Mouse (Mus musculus): ENCODE results near the gene Il16. TPM values are rescaled to one million over a fixed set of nuclear protein-coding genes. Genes with fewer than 3 reads are reported as not detected.

Il16 gene
- polyA plus RNA-seq, 1 experiment from 2014 or later, result 0.76 TPM

- Histone ChIP-seq H3K4me3 (no peak overlapping the region), H3K4me1 (peaks cover 19% of the 10 kb centered on the region), H3K27ac (no peak overlapping the region), H3K9me3 (no peaks in the 10 kb centered on the region), H3K27me3 (ENCODE audit: poor library complexity, severe bottlenecking) (no peaks in the 10 kb centered on the region), H3K36me3 (replicated peaks) (no peaks in the 10 kb centered on the region)
- WGBS, result 80% methylated on average over 9 of the region's 9 CpGs
- DNase-seq (ENCODE audit: extremely low spot score, low spot score), result no peak
Observed at GRCm38 (mm10) chr7:83745065-83745412, 487 bp downstream of the Il16 start.

- Histone ChIP-seq H3K36me3 (replicated peaks) (no peaks in the 10 kb centered on the region), H3K9me3 (no peaks in the 10 kb centered on the region), H3K4me1 (peaks cover 25% of the 10 kb centered on the region), H3K27me3 (ENCODE audit: poor library complexity, severe bottlenecking) (no peaks in the 10 kb centered on the region), H3K27ac (no peak overlapping the region), H3K4me3 (no peak overlapping the region)
- DNase-seq (ENCODE audit: extremely low spot score, low spot score), result no peak
- 87% methylated on average over 4 of the region's 4 CpGs for whole genome bisulfite sequencing
Observed at GRCm38 (mm10) chr7:83744250-83744649, 1.3 kb downstream of the Il16 start.

- H3K27ac ChIP-seq, result no peak overlapping the region
- no peaks in the 10 kb centered on the region for H3K9me3 ChIP-seq
- peaks cover 25% of the 10 kb centered on the region for H3K4me1 ChIP-seq
- WGBS, result 74% methylated on average over 3 of the region's 3 CpGs
- no peak overlapping the region for H3K4me3 ChIP-seq
- no peak for DNase-seq (ENCODE audit: extremely low spot score, low spot score)
- H3K36me3 ChIP-seq (replicated peaks), result no peaks in the 10 kb centered on the region
- no peaks in the 10 kb centered on the region for H3K27me3 ChIP-seq (ENCODE audit: poor library complexity, severe bottlenecking)
Observed at GRCm38 (mm10) chr7:83742690-83743089, 2.8 kb downstream of the Il16 start.

- H3K4me3 ChIP-seq, result no peak overlapping the region
- DNase-seq (ENCODE audit: extremely low spot score, low spot score), result no peak
- H3K36me3 ChIP-seq (replicated peaks), result no peaks in the 10 kb centered on the region
- H3K27ac ChIP-seq, result no peak overlapping the region
- H3K4me1 ChIP-seq, result peaks cover 25% of the 10 kb centered on the region
- no peaks in the 10 kb centered on the region for H3K27me3 ChIP-seq (ENCODE audit: poor library complexity, severe bottlenecking)
- H3K9me3 ChIP-seq, result no peaks in the 10 kb centered on the region
- 73% methylated on average over 2 of the region's 2 CpGs for WGBS
Observed at GRCm38 (mm10) chr7:83742026-83742425, 3.5 kb downstream of the Il16 start.

GRCm38 (mm10) chr7:83739680-83740310, 5.7 kb downstream of the Il16 start:
- WGBS, result 53% methylated on average over 7 of the region's 7 CpGs
- DNase-seq (ENCODE audit: extremely low spot score, low spot score), result no peak
- Histone ChIP-seq H3K4me1 (peaks cover 13% of the 10 kb centered on the region), H3K27ac (0 out of 2 replicates have a peak overlapping the region, but pooled peaks have one; percentile 26), H3K9me3 (no peaks in the 10 kb centered on the region), H3K36me3 (replicated peaks) (no peaks in the 10 kb centered on the region), H3K4me3 (no peak overlapping the region), H3K27me3 (ENCODE audit: poor library complexity, severe bottlenecking) (no peaks in the 10 kb centered on the region)

GRCm38 (mm10) chr7:83738623-83739462, 6.7 kb downstream of the Il16 start:
- no peak for DNase-seq (ENCODE audit: extremely low spot score, low spot score)
- WGBS, result 78% methylated on average over 10 of the region's 10 CpGs
- H3K36me3 ChIP-seq (replicated peaks), result no peaks in the 10 kb centered on the region
- peaks cover 13% of the 10 kb centered on the region for H3K4me1 ChIP-seq
- H3K4me3 ChIP-seq, result no peak overlapping the region
- no peaks in the 10 kb centered on the region for H3K27me3 ChIP-seq (ENCODE audit: poor library complexity, severe bottlenecking)
- H3K9me3 ChIP-seq, result no peaks in the 10 kb centered on the region
- no peak overlapping the region for H3K27ac ChIP-seq

GRCm38 (mm10) chr7:83737914-83738490, 7.5 kb downstream of the Il16 start:
- peaks cover 13% of the 10 kb centered on the region for H3K4me1 ChIP-seq
- no peaks in the 10 kb centered on the region for H3K27me3 ChIP-seq (ENCODE audit: poor library complexity, severe bottlenecking)
- no peaks in the 10 kb centered on the region for H3K36me3 ChIP-seq (replicated peaks)
- no peaks in the 10 kb centered on the region for H3K9me3 ChIP-seq
- no peak for DNase-seq (ENCODE audit: extremely low spot score, low spot score)
- 81% methylated on average over 6 of the region's 6 CpGs for WGBS
- H3K4me3 ChIP-seq, result no peak overlapping the region
- H3K27ac ChIP-seq, result no peak overlapping the region

GRCm38 (mm10) chr7:83736341-83737115, 9.0 kb downstream of the Il16 start:
- Histone ChIP-seq H3K27me3 (ENCODE audit: poor library complexity, severe bottlenecking) (no peaks in the 10 kb centered on the region), H3K4me1 (peaks cover 13% of the 10 kb centered on the region), H3K9me3 (no peaks in the 10 kb centered on the region), H3K27ac (no peak overlapping the region), H3K4me3 (no peak overlapping the region), H3K36me3 (replicated peaks) (no peaks in the 10 kb centered on the region)
- 86% methylated on average over 6 of the region's 6 CpGs for WGBS
- DNase-seq (ENCODE audit: extremely low spot score, low spot score), result no peak

- Histone ChIP-seq H3K27me3 (ENCODE audit: poor library complexity, severe bottlenecking) (no peaks in the 10 kb centered on the region), H3K4me3 (no peak overlapping the region), H3K4me1 (peaks cover 13% of the 10 kb centered on the region), H3K9me3 (no peaks in the 10 kb centered on the region), H3K27ac (no peak overlapping the region), H3K36me3 (replicated peaks) (no peaks in the 10 kb centered on the region)
- no peak for DNase-seq (ENCODE audit: extremely low spot score, low spot score)
- WGBS, result 86% methylated on average over 7 of the region's 7 CpGs
Observed at GRCm38 (mm10) chr7:83735108-83735781, 10.3 kb downstream of the Il16 start.

- Histone ChIP-seq H3K9me3 (no peaks in the 10 kb centered on the region), H3K27ac (no peak overlapping the region), H3K4me3 (no peak overlapping the region), H3K36me3 (replicated peaks) (no peaks in the 10 kb centered on the region), H3K4me1 (peaks cover 8% of the 10 kb centered on the region), H3K27me3 (ENCODE audit: poor library complexity, severe bottlenecking) (no peaks in the 10 kb centered on the region)
- 66% methylated on average over 6 of the region's 6 CpGs for WGBS
- DNase-seq (ENCODE audit: extremely low spot score, low spot score), result no peak
Observed at GRCm38 (mm10) chr7:83734671-83735082, 10.8 kb downstream of the Il16 start.

- 92% methylated on average over 3 of the region's 3 CpGs for WGBS
- no peak overlapping the region for H3K4me3 ChIP-seq
- no peaks in the 10 kb centered on the region for H3K36me3 ChIP-seq (replicated peaks)
- H3K27ac ChIP-seq, result no peak overlapping the region
- no peaks in the 10 kb centered on the region for H3K27me3 ChIP-seq (ENCODE audit: poor library complexity, severe bottlenecking)
- no peak for DNase-seq (ENCODE audit: extremely low spot score, low spot score)
- peaks cover 6% of the 10 kb centered on the region for H3K4me1 ChIP-seq
- H3K9me3 ChIP-seq, result no peaks in the 10 kb centered on the region
Observed at GRCm38 (mm10) chr7:83734246-83734645, 11.3 kb downstream of the Il16 start.

GRCm38 (mm10) chr7:83732781-83733180, 12.7 kb downstream of the Il16 start:
- H3K36me3 ChIP-seq (replicated peaks), result no peaks in the 10 kb centered on the region
- H3K4me3 ChIP-seq, result no peak overlapping the region
- no peak for DNase-seq (ENCODE audit: extremely low spot score, low spot score)
- 91% methylated on average over 3 of the region's 3 CpGs for WGBS
- no peaks in the 10 kb centered on the region for H3K9me3 ChIP-seq
- peaks cover 6% of the 10 kb centered on the region; the same call in 1 of the 2 replicates for H3K4me1 ChIP-seq
- no peak overlapping the region for H3K27ac ChIP-seq
- H3K27me3 ChIP-seq (ENCODE audit: poor library complexity, severe bottlenecking), result no peaks in the 10 kb centered on the region
